Mouse (Mus musculus) CD8-positive naive resting alpha-beta T cell, adult 2 months (primary cell): ENCODE measurements around the gene Olfr110.
"Not testable (repeated sequence)": the region's sequence is repeated elsewhere in the genome, so short reads cannot be mapped to it uniquely, and the experiment has no call there.

Experiments
- DNase-seq, 2 experiments: peaks; one replicate each; pipeline ENCODE4 v3.0.0; 2022; ENCODE audit warnings: low read depth in 2 of 2, low spot score in 2 of 2

Olfr110 gene

DNA sequence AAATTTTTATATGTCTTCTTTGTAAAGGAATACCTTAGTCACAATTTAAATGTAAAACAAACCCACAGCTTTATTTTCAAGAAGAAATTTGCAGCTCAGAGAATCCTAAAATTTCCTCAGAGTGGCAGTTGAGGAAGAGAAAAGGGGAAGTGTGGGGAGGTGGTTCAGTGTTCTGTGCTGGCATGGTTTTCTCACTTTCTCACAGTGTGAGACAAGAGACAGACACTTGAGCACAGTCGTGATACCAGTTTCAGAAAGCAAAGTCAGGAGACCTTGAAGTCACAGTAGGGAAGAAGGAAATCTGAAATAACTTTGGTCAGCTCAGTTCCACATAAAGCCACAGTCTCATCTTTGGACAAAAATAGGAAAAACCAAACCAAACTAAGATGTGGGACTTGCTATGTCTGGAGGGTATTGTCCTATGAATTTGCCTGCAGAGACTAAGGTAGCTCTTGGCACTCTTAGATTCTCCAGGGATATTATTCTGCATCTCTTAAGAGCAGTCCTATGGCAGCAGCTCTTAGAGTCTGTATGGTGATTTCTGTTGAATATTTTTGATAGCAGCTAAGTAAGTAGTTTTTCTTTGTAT lies at the start of gene Olfr110:
Gene Olfr110, plus strand, starts transcription at position 539 of the 589 bp plus-strand sequence.
- no peak for DNase-seq

DNA sequence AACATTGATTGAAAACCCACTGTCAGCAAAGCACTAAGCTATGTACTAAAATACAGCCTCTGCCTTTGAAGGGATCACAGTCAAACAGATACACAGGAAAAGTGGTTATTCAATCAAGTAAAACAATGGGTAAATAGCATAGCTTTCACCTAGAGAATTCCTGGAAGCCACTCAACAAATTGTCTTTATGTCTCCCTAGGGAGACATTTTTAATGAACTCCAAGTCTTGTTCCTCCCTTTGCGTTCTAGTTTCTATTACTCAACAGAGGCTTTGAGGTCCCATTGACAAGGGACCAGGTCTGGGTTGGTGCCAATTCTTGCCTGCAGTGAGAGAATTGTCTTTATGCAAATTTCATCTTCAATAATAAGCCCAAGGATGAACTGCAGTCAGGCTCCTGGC lies 47.1 kb upstream of the Olfr110 start, which contains the start of gene Olfr108:
Gene Olfr108, plus strand, starts transcription at position 301 of the 400 bp plus-strand sequence.
- no peak for DNase-seq

DNA sequence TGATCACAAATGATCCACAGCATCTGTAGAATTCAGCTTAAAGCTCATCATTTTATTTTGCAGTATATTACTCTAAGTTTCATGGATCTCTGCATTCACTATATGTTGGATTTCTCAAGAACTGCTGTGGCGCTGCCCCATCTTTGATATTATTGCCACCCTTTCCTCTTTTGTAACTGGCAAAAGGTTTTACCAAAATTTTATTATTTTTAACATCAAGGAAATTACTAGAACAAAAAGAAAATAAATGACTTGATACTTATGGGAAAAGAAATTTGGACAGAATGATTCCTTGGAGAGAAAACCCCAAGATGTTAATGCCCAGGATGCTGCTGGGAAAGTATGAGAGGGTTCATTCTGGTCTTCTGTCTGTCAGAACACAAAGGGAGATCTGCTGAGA lies 33.7 kb upstream of the Olfr110 start, which contains the start of gene Olfr109:
Gene Olfr109, plus strand, starts transcription at position 301 of the 400 bp plus-strand sequence.
- no peak for DNase-seq

DNA sequence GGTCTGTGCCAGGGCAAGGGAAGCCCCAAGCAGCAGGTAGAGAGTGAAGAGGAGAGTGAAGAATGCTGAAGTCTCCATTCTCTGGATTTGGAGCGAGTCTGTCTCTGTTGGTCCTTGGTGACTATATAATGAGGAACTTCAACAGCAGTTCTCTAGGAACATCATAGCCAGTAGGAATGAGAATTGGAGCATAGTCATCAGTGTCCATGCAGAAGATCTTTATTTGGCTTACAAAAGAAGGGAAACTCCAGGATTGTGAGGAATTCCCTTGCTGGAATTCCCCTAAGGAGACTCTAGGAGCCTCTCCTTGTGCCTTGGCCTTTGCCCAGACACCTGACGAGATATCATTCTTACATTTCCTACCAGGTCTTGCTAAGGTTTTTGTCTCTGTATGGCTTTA lies 8.8 kb upstream of the Olfr110 start, which contains the start of gene H2-M2:
Gene H2-M2, minus strand, starts transcription at position 101 of the 400 bp plus-strand sequence.
- DNase-seq: no peak

DNA sequence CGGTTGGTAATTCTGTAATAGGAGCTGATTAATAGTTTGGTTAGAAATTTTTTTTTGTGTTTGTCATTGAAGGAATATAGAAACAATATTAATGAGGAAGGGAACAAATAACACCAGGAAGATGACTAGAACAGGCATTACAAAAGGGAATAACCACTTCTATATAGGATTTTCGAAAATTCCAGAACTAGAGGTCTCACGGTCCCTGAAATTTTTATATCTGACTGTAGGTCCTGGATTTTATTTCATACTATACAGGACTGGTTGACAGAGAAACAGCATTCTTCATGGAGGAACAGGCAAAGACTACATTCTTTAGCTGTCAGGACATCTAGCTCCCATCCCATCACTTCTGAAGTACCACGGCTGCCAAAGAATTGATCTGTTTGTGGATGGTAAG lies 15.5 kb downstream of the Olfr110 start, which contains the start of gene Olfr111:
Gene Olfr111, plus strand, starts transcription at position 301 of the 400 bp plus-strand sequence.
- no peak for DNase-seq

DNA sequence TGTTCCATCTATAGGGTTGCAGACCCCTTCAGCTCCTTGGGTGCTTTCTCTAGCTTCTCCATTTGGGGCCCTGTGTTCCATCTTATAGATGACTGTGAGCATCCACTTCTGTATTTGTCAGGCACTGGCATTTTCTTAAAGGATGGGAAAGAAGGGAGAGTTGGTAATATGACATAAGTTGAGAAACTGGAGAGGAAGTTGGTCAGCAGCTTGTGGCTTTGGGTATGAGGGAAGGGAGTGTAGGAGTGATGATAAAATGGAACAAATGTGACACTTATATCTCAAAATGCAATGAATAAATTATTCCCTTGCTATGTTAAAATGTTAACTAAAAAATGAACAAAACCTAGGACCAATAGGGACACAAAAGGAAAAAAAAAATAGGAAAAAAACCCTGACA lies 32.3 kb downstream of the Olfr110 start:
- DNase-seq: not testable (repeated sequence)

DNA sequence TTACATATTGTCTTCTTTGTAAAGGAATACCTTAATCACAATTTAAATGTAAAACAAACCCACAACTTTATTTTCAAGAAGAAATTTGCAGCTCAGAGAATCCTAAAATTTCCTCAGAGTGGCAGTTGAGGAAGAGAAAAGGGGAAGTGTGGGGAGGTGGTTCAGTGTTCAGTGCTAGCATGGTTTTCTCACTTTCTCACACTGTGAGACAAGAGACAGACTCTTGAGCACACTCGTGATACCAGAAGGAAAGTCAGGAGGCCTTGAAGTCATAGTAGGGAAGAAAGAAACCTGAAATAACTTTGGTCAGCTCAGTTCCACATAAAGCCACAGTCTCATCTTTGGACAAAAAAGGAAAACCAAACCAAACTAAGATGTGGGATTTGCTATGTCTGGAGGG lies 33.2 kb downstream of the Olfr110 start:
- DNase-seq: not testable (repeated sequence)

DNA sequence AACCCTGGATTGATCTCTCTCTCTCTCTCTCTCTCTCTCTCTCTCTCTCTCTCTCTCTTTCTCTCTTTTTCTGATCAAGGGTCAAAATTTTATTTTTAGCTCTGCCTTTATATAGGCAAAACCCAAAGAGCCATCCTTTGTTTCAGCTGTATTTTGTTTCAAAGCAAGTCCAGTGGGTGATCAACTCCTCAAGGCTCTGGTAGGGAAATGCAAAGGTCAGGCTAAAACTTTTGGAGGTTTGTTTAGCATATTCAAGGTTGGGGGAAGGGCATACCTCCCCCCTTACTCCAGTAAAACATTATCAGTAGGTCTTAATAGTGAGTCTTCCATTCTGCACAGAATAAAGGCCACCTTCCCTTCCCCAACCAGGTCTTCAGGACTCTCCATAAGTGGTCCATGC lies 42.9 kb downstream of the Olfr110 start:
- no peak for DNase-seq

DNA sequence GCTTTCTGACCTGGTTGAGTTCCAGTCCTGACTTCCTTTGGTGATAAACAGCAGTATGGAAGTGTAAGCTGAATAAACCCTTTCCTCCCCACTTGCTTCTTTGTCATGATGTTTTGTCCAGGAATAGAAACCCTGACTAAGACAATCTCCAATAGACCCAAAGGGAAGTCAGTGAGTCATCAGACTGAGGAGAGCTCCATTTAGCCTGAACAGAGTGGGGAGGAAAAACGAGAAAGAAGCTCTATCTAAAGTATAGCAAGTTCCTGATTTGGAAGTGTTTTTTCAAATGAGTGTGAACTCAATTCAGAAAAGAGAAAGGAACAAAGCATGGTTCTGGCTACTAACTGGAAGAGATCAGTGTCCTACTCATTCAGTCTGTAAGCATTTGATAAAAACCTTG lies 46.1 kb downstream of the Olfr110 start:
- DNase-seq: not testable (repeated sequence)

DNA sequence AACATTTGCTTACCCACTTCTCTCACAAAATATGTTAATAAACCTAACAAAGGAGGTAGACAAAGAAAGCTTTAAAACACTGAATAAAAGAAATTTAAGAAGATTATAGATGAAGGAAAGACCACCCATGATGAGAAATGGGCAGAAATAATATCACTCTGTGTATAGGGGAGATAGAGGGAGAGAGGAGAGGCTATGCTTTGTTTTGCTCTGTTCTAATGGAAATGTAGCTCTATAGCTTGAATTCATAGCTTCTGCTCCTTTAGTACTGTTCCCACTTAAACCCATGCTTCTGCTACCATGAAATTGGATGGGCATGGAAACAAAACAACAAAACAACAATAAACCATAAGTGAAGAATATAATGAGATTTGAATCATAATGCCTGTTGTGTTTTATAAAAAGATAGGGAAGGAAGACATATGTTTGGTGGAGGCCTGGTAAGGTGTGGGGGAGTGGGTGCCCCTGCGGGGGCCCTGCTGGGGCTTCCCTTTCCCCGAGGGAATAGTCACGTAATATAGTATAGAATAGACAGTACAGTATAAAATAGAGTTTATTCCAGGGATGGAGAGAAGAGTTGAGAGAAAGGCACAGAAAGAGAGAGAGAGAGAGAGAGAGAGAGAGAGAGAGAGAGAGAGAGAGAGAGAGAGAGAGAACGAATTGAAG lies 49.3 kb downstream of the Olfr110 start:
- DNase-seq: no peak

DNA sequence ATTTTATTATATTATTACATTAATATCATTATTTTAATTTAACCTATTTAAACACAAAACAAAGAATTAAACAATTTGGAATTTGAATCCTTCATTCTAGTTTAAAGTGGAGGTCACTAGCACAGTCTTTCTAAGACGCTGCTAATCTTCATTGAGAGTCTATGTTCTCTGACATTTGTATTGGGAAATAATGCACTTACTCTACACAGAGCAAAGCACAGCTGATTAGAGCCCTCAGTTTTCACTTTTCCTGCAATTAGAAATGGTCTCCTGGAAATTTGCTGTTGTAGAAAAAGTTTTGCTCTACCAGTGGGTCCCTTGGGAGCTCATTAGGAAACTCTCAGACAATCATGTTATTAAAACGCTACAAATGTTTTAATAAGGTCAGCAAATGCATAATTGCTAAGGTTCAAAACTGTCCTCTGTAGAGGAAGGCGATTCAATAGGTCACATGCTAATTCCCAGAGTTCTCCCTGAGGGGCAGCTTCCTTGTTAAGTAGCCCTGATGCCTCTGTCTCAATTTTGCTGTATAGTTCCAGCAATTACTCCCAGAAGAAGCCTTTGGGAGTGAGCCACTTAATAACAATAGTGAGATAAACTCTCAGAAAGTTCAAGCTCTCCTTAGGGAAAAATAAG lies 51.6 kb downstream of the Olfr110 start:
- no peak for DNase-seq
